Comparison of ENCODE assay signal across 23 mouse cellular contexts in genomic region chr19:5863776-5864175, GRCm38 (mm10). TPM values are rescaled to one million over a fixed set of nuclear protein-coding genes. Genes with fewer than 3 reads are reported as not detected.
A peak's percentile ranks its signal among the peaks of the same experiment; 100 is the strongest.
DNase-seq lines count a peak whose midpoint lies in the region; ATAC-seq lines count a peak whose summit lies in the region.
"Had no signal": no experiment of that assay in that cellular context is flagged by ENCODE, and none has a peak within 500 bp of the region (broad histone marks: within the 10 kb centered on the region; RNA-seq: fewer than 3 reads in every experiment).

No protein-coding gene starts in this region.

- H3K9me3 ChIP-seq in heart, embryonic 13.5 days = no peaks in the 10 kb centered on the region
- H3K9me3 ChIP-seq in megakaryocyte, embryonic 14.5 days = peaks cover 5% of the 10 kb centered on the region; the same call in 1 of the 2 replicates
- H3K9me3 ChIP-seq: forebrain, embryonic 13.5 days had no signal

- no peak for ATAC-seq in heart, embryonic 13.5 days (ENCODE audit: extremely low read depth, insufficient number of reproducible peaks, low FRiP score, low TSS enrichment)
- no peak for ATAC-seq in megakaryocyte, adult 5-6 weeks (ENCODE audit: poor library complexity, severe bottlenecking)
- ATAC-seq: CD4-positive, CD25-positive, alpha-beta regulatory T cell, adult 4 months; forebrain, embryonic 13.5 days; forebrain, embryonic 16.5 days; hindbrain, postnatal 0 days; inflammation-experienced regulatory T-cells, adult 6 months; intestine, embryonic 16.5 days had no signal

- H3K4me3 ChIP-seq in heart, embryonic 13.5 days = no peak overlapping the region
- peak overlapping the region; percentile 7 for H3K4me3 ChIP-seq in megakaryocyte, embryonic 14.5 days (replicated peaks)
- H3K4me3 ChIP-seq: forebrain, embryonic 10.5 days; forebrain, embryonic 13.5 days had no signal

- H3K4me2 ChIP-seq in heart, embryonic 13.5 days = no peak overlapping the region
- H3K4me2 ChIP-seq: forebrain, embryonic 13.5 days; heart, embryonic 11.5 days; hindbrain, embryonic 14.5 days had no signal

- WGBS in heart, embryonic 13.5 days = 80% methylated on average over 5 of the region's 5 CpGs

- H3K36me3 ChIP-seq in heart, embryonic 13.5 days = peaks cover 100% of the 10 kb centered on the region
- H3K36me3 ChIP-seq in megakaryocyte, embryonic 14.5 days (replicated peaks; ENCODE audit: low read length) = peaks cover 91% of the 10 kb centered on the region

- H3K9ac ChIP-seq in heart, embryonic 13.5 days = peak overlapping the region; percentile 33; the same call in 1 of the 2 replicates
- H3K9ac ChIP-seq: forebrain, embryonic 13.5 days; hindbrain, embryonic 14.5 days had no signal

- H3K27ac ChIP-seq in heart, embryonic 13.5 days (replicated peaks) = peak overlapping the region; percentile 32; the same call in 1 of the 2 replicates
- H3K27ac ChIP-seq: forebrain, embryonic 10.5 days; forebrain, embryonic 13.5 days; hindbrain, embryonic 14.5 days; hindbrain, postnatal 0 days had no signal

- DNase-seq in adrenal gland, postnatal 10 days = peak; percentile 24
- DNase-seq in adrenal gland, postnatal 25 days = no peak
- no peak for DNase-seq in heart, adult 18-20 months
- DNase-seq: cerebellum, adult 18-20 months; cerebellum, adult 9-10 months; cerebellum, postnatal 14 days; gastrocnemius, postnatal 10 days; gastrocnemius, postnatal 36 days; heart, postnatal 14 days; heart, postnatal 4 days; kidney, adult 18-20 months had no signal

- H3K4me1 ChIP-seq in heart, embryonic 13.5 days = peaks cover 14% of the 10 kb centered on the region
- H3K4me1 ChIP-seq in megakaryocyte, embryonic 14.5 days = peaks cover 47% of the 10 kb centered on the region
- H3K4me1 ChIP-seq: forebrain, embryonic 10.5 days; forebrain, embryonic 13.5 days had no signal

- H3K27me3 ChIP-seq in heart, embryonic 13.5 days (replicated peaks) = no peaks in the 10 kb centered on the region
- H3K27me3 ChIP-seq in megakaryocyte, embryonic 14.5 days (replicated peaks) = no peaks in the 10 kb centered on the region
- H3K27me3 ChIP-seq: forebrain, embryonic 13.5 days had no signal

RNA-seq across cellular contexts. Expression of gene Frmd8, which starts 11.3 kb away (rescaled TPM):
- 10 to 100 TPM; 29.0 to 34.8 TPM for total RNA-seq in adrenal gland, postnatal 10 days (2021)
- 40.4 and 63.3 TPM in 2 replicates for total RNA-seq in adrenal gland, postnatal 25 days (2021)
- 27.4 and 29.0 TPM in 2 replicates for polyA plus RNA-seq in heart, embryonic 13.5 days (2015; fragmentation: Nextera tagmentation; extraction: Ambion mirVana)
- total RNA-seq in heart, adult 18-20 months (2021) = 10 to 100 TPM in 1 of 2 experiments, 1 to 10 TPM in 1; 7.2 to 10.6 TPM
- polyA plus RNA-seq in megakaryocyte, embryonic 14.5 days (2012; ENCODE audit: insufficient read depth, low replicate concordance) = 28.5 and 57.6 TPM in 2 replicates
- 21.4 and 21.9 TPM in 2 replicates for total RNA-seq in megakaryocyte, adult 5-6 weeks (2015)
- 19.3 and 23.3 TPM in 2 replicates for total RNA-seq in megakaryocyte, adult 5-6 weeks (2017)

RNA-seq across cellular contexts. Expression of gene Slc25a45, which starts 13.8 kb away (rescaled TPM):
- 10 to 100 TPM; 13.4 to 14.2 TPM for total RNA-seq in adrenal gland, postnatal 10 days (2021)
- total RNA-seq in adrenal gland, postnatal 25 days (2021) = 39.1 and 39.7 TPM in 2 replicates
- polyA plus RNA-seq in heart, embryonic 13.5 days (2015; fragmentation: Nextera tagmentation; extraction: Ambion mirVana) = 3.7 and 4.2 TPM in 2 replicates
- total RNA-seq in heart, adult 18-20 months (2021) = 1 to 10 TPM; 2.6 to 2.8 TPM
- 3.6 and 6.9 TPM in 2 replicates for polyA plus RNA-seq in megakaryocyte, embryonic 14.5 days (2012; ENCODE audit: insufficient read depth, low replicate concordance)
- 55.6 and 67.9 TPM in 2 replicates for total RNA-seq in megakaryocyte, adult 5-6 weeks (2015)
- 69.1 and 73.5 TPM in 2 replicates for total RNA-seq in megakaryocyte, adult 5-6 weeks (2017)

RNA-seq across cellular contexts. Expression of gene Tigd3, which starts 30.2 kb away (rescaled TPM):
- total RNA-seq in adrenal gland, postnatal 10 days (2021) = 1 to 10 TPM; 1.6 to 1.9 TPM
- total RNA-seq in adrenal gland, postnatal 25 days (2021) = 1.3 and 2.0 TPM in 2 replicates
- polyA plus RNA-seq in heart, embryonic 13.5 days (2015; fragmentation: Nextera tagmentation; extraction: Ambion mirVana) = 1.9 and 2.0 TPM in 2 replicates
- total RNA-seq in heart, adult 18-20 months (2021) = under 1 TPM in 1 of 2 experiments, not detected in 1; 0.35 TPM
- polyA plus RNA-seq in megakaryocyte, embryonic 14.5 days (2012; ENCODE audit: insufficient read depth, low replicate concordance) = 0.57 and 1.3 TPM in 2 replicates
- total RNA-seq in megakaryocyte, adult 5-6 weeks (2015) = 0.54 and 0.59 TPM in 2 replicates
- total RNA-seq in megakaryocyte, adult 5-6 weeks (2017) = 1.0 and 1.8 TPM in 2 replicates

RNA-seq across cellular contexts. Expression of gene Dpf2, which starts 49.0 kb away (rescaled TPM):
- 100 to 1,000 TPM; 105 to 119 TPM for total RNA-seq in adrenal gland, postnatal 10 days (2021)
- 88.9 and 103 TPM in 2 replicates for total RNA-seq in adrenal gland, postnatal 25 days (2021)
- 98.1 and 104 TPM in 2 replicates for polyA plus RNA-seq in heart, embryonic 13.5 days (2015; fragmentation: Nextera tagmentation; extraction: Ambion mirVana)
- total RNA-seq in heart, adult 18-20 months (2021) = 10 to 100 TPM; 77.6 to 84.0 TPM
- 23.0 and 44.7 TPM in 2 replicates for polyA plus RNA-seq in megakaryocyte, embryonic 14.5 days (2012; ENCODE audit: insufficient read depth, low replicate concordance)
- 52.2 and 52.4 TPM in 2 replicates for total RNA-seq in megakaryocyte, adult 5-6 weeks (2015)
- 88.7 and 107 TPM in 2 replicates for total RNA-seq in megakaryocyte, adult 5-6 weeks (2017)
